Mouse (Mus musculus) bone marrow, adult 2 months (tissue): Measurements from ENCODE around the gene Slc24a3. TPM values are rescaled to one million over a fixed set of nuclear protein-coding genes. Genes with fewer than 3 reads are reported as not detected.

Experiments used
- H3K27ac ChIP-seq: fragments of 200-500 bp; 2 replicates; pipeline ENCODE4 v1.5.1; 2012; ENCODE audit warnings: low read depth, mild to moderate bottlenecking, control low read depth, inconsistent platforms, low read length; ENCODE audit not compliant: control insufficient read depth, poor library complexity, insufficient read depth
- H3K4me1 ChIP-seq: fragments of 200-500 bp; 2 replicates; pipeline ENCODE4 v1.6.1; 2011; ENCODE audit warnings: low read length; ENCODE audit not compliant: control insufficient read depth, insufficient read depth
- H3K4me3 ChIP-seq: fragments of 200-500 bp; replicated peaks from 2 replicates; pipeline ENCODE3; 2011; ENCODE audit warnings: mild to moderate bottlenecking, low read depth, low read length, control low read depth; ENCODE audit not compliant: control insufficient read depth
- CTCF ChIP-seq: fragments of 200-500 bp; IDR thresholded peaks from 2 replicates; pipeline ENCODE4 v1.5.1; 2011; ENCODE audit warnings: low read length, control low read depth; ENCODE audit not compliant: control insufficient read depth, insufficient read depth
- POLR2A ChIP-seq: fragments of 200-500 bp; IDR thresholded peaks from 2 replicates; pipeline ENCODE4 v1.6.1; 2011; ENCODE audit warnings: low read depth, mild to moderate bottlenecking, control low read depth, low read length, borderline replicate concordance; ENCODE audit not compliant: control insufficient read depth
- WGBS: fragments of 180-500 bp; shearing (Covaris S2); methylation state at CpG from one replicate; pipeline ENCODE4 v1.1.7; 2018; 5-methylcytosine and 5-hydroxymethylcytosine counted together
- polyA plus RNA-seq: library from polyadenylated mRNA; stranded (reverse); fragments of >200 nt; gene quantifications from 2 replicates; pipeline ENCODE4 v1.2.4, GENCODE M21; 2011; ENCODE audit warnings: low replicate concordance; ENCODE audit not compliant: missing spikeins, insufficient read depth, insufficient read length

Slc24a3 gene
- polyA plus RNA-seq, 1 experiment = 3.2 TPM

GRCm38 (mm10) chr2:145681626-145682025 is 514.1 kb downstream of the Slc24a3 start:
- no peaks in the 10 kb centered on the region; the same call in 1 of the 2 replicates for H3K4me1 ChIP-seq
- WGBS = 80% methylated on average over 4 of the region's 4 CpGs
- no peak overlapping the region for H3K27ac ChIP-seq
- no peak overlapping the region for H3K4me3 ChIP-seq
- TF ChIP-seq CTCF (no peak), POLR2A (no peak)

- TF ChIP-seq POLR2A = no peak
- no peak for TF ChIP-seq CTCF
- Histone ChIP-seq H3K27ac (no peak overlapping the region), H3K4me1 (no peaks in the 10 kb centered on the region; the same call in 1 of the 2 replicates), H3K4me3 (no peak overlapping the region)
- WGBS = 78% methylated on average over 3 of the region's 3 CpGs
Observed at GRCm38 (mm10) chr2:145682924-145683323, 515.4 kb downstream of the Slc24a3 start.

GRCm38 (mm10) chr2:145683536-145683935 is 516.0 kb downstream of the Slc24a3 start:
- Histone ChIP-seq H3K27ac (no peak overlapping the region), H3K4me1 (no peaks in the 10 kb centered on the region; the same call in 1 of the 2 replicates), H3K4me3 (no peak overlapping the region)
- 80% methylated on average over 3 of the region's 3 CpGs for WGBS
- TF ChIP-seq CTCF (no peak), POLR2A (no peak)

GRCm38 (mm10) chr2:145684151-145684550 is 516.6 kb downstream of the Slc24a3 start:
- H3K4me3 ChIP-seq = no peak overlapping the region
- TF ChIP-seq POLR2A (no peak), CTCF (no peak)
- H3K4me1 ChIP-seq = no peaks in the 10 kb centered on the region; the same call in 1 of the 2 replicates
- WGBS = 42% methylated on average over 1 of the region's 1 CpGs
- H3K27ac ChIP-seq = no peak overlapping the region

GRCm38 (mm10) chr2:145684891-145685290 is 517.3 kb downstream of the Slc24a3 start:
- H3K4me3 ChIP-seq = no peak overlapping the region
- TF ChIP-seq CTCF = no peak
- TF ChIP-seq POLR2A = no peak
- WGBS = 20% methylated on average over 8 of the region's 8 CpGs
- H3K4me1 ChIP-seq = no peaks in the 10 kb centered on the region; the same call in 1 of the 2 replicates
- no peak overlapping the region for H3K27ac ChIP-seq

GRCm38 (mm10) chr2:145686017-145686416 is 518.5 kb downstream of the Slc24a3 start:
- no peak overlapping the region for H3K4me3 ChIP-seq
- WGBS = 76% methylated on average over 4 of the region's 4 CpGs
- TF ChIP-seq POLR2A (no peak), CTCF (no peak)
- no peaks in the 10 kb centered on the region; the same call in 1 of the 2 replicates for H3K4me1 ChIP-seq
- H3K27ac ChIP-seq = no peak overlapping the region

GRCm38 (mm10) chr2:145691367-145692009 is 523.9 kb downstream of the Slc24a3 start:
- TF ChIP-seq CTCF = no peak
- TF ChIP-seq POLR2A = no peak
- no peak overlapping the region for H3K4me3 ChIP-seq
- H3K4me1 ChIP-seq = no peaks in the 10 kb centered on the region; the same call in 1 of the 2 replicates
- H3K27ac ChIP-seq = no peak overlapping the region
- WGBS = 60% methylated on average over 10 of the region's 10 CpGs
